Mouse (Mus musculus): Measurements from ENCODE around the gene Vav1.
"Not testable (repeated sequence)": the region's sequence is repeated elsewhere in the genome, so short reads cannot be mapped to it uniquely, and the experiment has no call there.

Gene Vav1

DNA sequence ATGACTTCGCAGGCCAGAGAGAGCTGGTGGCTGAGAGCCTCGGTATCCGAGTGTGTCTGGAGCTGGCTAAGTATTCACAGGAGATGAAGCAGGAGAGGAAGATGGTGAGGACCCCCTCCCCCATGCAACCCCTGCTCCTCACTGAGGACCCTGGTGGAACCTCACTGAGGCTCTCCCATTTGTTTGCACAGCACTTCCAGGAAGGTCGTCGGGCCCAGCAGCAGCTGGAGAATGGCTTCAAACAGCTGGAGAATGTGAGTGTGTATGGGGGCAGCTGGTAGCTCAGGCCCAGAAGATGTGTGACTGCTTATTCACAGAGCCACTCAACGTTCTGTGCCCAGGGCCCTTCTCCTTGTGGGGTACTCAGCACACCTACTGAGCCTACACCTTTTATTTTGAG lies 25.6 kb upstream of the Vav1 start:
- DNase-seq (ENCODE audit: low read depth) = no peak

DNA sequence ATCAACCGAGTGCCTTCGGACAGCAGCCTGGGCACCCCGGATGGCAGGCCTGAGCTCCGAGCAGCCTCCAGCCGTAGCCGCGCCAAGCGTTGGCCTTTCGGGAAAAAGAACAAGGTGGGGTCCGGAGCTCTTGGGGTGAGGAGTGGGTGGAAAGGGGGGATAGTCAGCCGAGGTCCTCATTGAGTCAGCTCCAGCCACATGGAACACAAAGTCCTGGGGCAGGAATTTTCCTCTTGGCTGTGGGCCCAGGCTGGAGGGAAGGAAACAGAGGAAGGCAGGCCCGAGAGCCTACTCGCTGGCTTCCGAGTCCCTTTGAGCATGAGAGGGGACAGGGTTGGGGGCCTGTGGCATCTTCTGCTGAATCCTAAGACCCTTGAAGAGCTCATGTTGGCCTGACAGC lies 23.5 kb upstream of the Vav1 start:
- no peak for DNase-seq (ENCODE audit: low read depth)

DNA sequence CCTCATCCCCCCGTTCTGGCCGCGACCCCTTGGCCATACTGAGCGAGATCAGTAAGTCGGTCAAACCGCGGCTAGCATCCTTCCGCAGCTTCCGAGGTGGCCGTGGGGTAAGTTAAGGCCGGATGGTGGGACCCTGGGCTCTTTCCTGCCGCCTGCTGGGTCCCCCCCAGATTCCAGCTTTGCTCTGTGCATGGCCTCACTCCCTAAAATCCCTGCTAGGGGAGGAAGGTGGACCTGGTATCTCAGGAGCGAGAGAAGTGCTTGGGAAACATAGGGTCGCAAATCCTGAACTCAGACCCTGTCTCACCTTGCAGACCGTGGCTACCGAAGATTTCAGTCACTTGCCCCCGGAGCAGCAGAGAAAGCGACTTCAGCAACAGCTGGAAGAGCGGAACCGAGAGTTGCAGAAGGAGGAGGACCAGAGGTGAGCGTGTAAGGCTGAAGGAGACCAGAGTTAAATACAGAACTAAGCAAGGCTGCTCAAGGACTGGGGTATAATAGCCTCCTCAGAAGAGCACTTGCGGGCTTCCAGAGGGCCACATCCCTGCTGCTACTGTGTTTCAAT lies 21.9 kb upstream of the Vav1 start:
- no peak for DNase-seq (ENCODE audit: low read depth)

- DNase-seq (ENCODE audit: low read depth) = no peak
These were observed 20.7 kb upstream of the Vav1 start for GRCm38 (mm10) chr17:57258191-57258590.

DNA sequence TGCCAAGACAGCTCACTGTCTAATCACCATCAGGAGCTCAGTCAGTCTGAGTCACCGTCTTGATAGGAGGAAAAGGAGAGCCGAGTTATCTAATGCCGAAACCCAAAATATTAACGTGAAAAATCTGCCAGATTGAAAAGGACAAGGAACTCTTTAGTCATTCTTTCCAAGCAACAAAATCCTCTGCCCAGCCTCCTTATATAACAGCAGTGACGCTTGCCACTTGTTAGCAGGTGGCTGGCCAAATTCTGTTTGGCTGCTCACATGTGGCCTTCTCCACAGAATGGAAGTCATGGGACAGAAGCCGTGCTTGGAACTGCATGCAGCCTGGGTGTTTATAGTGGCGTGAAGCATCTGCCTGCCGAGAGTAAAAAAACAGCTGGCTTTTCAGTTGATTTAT lies 19.2 kb upstream of the Vav1 start:
- peak; percentile 37 for DNase-seq (ENCODE audit: low read depth)

GRCm38 (mm10) chr17:57260351-57260750 lies 18.5 kb upstream of the Vav1 start:
- DNase-seq (ENCODE audit: low read depth) = no peak

GRCm38 (mm10) chr17:57261286-57261685 lies 17.6 kb upstream of the Vav1 start:
- no peak for DNase-seq (ENCODE audit: low read depth)

DNA sequence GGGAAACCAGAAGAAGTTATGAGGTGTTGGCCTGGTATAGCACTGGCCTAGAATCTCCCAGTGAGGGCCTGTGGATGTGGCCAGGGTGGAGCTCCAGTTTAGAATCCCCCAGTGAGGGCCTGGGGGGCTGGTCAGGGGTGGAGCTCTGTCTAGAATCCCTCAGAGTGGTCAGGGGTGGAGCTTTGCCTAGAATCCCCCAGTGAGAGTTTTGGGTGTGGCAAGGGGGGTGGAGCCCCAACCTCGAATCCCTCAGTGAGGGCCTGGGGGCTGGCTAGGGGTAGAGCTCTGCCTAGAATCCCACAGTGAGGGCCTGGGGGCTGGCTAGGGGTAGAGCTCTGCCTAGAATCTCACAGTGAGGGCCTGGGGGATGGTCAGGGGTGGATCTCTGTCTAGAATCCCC lies 17.1 kb upstream of the Vav1 start:
- no peak for DNase-seq (ENCODE audit: low read depth)

DNA sequence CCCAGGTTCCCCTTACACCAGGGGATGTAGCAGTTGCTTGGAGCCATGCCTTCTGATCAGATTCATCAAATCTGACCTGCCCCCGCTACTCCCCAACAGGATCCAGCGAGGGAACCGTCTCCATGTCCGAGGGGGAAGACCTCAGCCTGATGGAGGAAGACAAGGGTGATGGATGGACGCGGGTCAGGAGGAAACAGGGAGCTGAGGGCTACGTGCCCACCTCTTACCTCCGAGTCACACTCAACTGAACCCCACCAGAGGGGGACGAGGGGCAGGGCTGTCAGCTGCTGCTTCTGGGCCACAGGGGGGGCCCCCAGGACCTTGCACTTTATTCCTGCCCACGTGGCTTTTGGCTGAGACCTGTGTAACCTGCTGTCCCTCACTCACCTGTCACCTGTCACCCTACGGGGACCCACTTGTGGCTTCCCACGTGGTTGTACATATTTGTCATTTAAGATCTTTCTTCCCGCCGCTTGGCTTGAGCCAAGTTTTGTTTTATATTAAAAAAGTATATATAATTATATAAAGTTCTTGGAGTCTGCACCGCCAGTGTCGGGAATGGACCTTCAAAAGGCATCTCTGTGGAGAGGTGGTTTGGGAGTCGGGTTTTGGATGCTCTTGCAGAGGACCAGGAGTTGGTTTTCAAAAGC lies 15.9 kb upstream of the Vav1 start:
- DNase-seq (ENCODE audit: low read depth) = no peak

DNA sequence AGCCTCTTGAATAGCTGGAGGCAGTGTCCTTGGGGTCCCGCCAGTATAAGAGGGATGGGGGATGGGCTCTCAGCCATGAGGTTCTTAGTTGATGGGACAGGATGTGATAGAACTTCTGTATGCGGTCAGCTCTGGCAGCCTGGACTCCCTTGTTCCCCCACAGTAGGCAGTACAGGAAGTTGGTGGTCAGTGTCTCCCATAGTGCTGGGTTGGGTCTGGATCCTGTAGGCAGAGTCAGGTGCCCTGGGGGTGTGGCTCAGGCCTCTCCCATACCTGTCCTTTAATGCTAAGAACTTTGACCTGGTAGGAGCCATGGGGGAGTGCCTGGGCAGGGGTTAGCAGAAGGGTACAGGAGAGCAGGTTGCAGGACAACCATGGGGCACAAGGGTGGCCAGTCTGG lies 14.7 kb upstream of the Vav1 start:
- DNase-seq (ENCODE audit: low read depth) = no peak

DNA sequence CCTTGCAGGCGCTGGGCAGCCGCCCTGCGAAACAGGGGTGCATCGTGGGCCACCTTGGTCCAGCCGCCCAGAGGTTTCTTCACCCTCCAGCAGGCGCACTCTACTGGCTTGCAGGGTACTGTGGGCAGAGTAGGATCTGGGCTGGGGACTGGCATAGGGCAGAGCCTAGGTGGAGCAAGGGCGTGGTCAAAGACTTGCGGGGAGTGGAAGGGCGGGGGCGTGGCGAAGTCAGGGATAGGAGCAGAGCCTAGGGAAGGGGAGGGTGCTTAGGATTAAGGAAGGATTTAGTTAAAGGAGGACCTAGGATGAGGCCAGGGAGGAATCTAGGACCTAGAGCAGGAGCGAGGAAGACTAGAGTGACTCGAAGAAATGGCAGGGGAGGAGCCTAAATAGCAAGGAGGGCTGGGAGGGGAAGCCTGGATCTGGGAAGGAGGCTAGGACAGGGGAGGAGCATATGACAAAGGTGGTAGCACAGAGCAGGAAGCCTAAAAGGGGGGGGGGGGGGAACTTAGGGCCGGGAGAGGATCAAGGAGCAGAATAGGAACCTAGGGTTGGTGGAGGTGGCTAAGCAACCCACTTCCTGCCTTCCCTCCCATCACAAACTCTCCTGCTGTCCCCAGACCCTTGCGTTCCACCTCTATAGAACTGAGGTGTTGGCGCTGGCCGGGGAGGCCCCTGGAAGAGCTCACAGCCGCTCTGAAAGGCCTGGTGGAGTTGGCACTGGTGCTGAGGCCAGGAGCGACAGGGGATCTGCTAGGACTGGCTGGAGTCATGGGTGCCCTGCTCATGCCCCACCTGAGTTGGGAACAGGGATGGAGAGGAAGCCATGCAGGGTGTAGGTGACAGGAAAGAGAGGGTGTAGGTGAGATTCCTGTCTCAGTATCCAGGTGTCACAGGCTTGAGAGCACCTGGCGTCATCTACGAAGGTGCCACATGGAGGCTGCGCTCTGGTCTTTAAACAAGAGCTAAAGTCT lies 13.6 kb upstream of the Vav1 start:
- no peak for DNase-seq (ENCODE audit: low read depth)

- peak; percentile 87 for DNase-seq (ENCODE audit: low read depth)
These were observed 11.3 kb upstream of the Vav1 start for GRCm38 (mm10) chr17:57267556-57268126.

- peak; percentile 57 for DNase-seq (ENCODE audit: low read depth)
These were observed 7.6 kb upstream of the Vav1 start for GRCm38 (mm10) chr17:57271301-57271700.

GRCm38 (mm10) chr17:57273846-57274245 lies 5.1 kb upstream of the Vav1 start:
- no peak for DNase-seq (ENCODE audit: low read depth)

DNA sequence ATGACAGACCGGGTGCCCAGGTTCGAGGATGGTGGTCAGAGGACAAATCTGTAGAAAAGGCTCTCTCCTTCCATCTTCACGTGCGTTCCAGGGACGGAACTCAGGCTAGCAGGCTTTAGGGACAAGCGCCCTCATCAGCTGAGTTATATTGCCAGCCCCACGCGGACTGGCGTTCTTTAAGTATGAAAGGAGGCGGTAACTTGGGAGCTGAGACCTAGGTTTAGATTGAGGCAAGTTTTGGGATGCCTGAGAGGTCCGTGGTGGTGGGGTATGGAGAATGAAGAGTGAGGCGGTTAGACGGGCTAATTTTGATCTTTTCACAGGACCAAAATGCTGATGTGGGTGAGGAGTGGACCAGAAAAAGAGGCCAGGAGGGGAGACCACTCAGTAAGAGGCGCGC lies 4.2 kb upstream of the Vav1 start:
- peak; percentile 62 for DNase-seq (ENCODE audit: low read depth)

DNA sequence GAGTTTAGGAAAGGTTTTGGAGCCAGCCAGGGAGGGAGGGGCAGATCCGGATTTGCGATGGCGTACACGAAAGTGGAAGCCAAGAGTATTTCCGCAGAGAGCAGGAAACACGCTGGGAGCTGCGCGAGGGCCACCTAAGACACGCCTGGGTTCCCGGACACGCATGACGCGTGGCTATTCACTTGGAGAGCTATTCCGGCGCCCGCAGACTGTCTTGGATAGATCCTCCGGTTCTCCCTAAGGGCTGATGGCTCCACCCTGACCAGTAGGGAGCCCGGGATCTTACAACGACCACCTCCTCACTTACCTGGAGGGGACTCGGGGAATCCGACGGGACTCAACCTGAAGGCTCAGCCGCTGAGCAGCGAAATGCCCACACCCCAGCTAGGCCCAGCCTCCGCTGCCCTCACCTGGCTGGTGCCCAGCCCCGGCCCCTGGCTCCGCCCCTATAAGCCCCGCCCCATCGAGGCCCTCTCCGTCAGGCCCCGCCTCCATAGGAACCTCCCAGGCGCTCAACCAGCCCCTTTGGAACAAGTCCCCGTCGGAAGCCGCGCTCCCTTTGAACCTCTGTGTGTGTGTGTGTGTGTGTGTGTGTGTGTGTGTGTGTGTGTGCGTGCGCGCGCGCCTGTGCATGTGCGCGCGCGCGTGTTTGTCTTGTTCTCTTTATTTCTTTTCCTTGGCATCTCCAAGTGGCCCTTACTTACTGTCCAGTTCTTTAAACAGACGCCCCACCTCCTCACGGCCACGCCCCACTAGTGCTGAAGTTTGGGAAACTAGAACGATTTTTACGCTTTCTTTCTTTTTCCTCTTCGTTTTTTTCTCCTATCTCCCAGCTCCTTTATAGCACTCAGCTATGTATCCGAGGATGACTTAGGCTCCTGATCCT lies 3.5 kb upstream of the Vav1 start:
- DNase-seq (ENCODE audit: low read depth) = peak; percentile 94

DNA sequence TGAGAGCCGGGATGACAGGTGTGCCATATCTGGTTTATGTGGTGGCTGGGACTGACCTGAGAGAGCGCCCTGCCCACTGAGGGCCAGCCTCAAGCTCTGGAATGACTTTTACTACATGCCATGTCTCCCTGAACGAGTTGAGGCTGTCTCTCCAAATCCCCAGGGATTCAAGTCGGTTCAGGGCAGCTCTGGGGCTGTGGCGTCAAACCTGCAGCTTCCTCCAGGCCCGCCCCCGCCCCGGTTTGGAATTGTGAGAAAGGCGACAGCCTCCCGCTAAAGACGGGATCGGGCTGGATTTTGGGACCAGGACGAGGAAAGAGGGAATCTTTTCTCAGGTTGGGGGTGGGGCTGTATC lies 2.9 kb upstream of the Vav1 start:
- peak; percentile 38 for DNase-seq (ENCODE audit: low read depth)

- peak; percentile 95 for DNase-seq (ENCODE audit: low read depth)
These were observed 2.2 kb upstream of the Vav1 start for GRCm38 (mm10) chr17:57276634-57277121.

- DNase-seq (ENCODE audit: low read depth) = not testable (repeated sequence)
These were observed 1.2 kb upstream of the Vav1 start for GRCm38 (mm10) chr17:57277598-57278261.

DNA sequence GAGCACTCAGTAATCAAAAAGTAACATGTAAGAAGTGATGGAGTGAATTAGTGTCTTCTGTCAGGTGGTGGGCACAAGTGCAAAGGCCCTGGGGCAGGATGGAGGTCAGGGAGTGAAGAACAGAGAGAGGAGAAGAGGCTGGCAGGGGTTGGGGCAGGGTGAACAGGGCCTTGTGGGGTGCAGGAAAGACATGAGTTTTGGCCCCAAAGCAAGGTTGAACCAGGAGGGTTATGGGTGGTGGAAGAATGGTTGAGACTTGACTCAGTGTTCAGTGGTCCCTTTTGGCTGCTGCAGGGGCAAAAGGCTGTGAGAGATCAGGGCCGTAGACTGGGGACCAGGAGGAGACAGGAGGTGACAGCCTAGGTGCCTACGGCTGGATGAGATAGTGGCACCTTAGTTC lies 363 bp upstream of the Vav1 start:
- DNase-seq (ENCODE audit: low read depth) = no peak

GRCm38 (mm10) chr17:57279591-57280224 lies 808 bp downstream of the Vav1 start:
- no peak for DNase-seq (ENCODE audit: low read depth)

All from NIH3T3 (cell line).